Mouse (Mus musculus): Measurements from ENCODE around the gene Osmr.

The Osmr gene

DNA sequence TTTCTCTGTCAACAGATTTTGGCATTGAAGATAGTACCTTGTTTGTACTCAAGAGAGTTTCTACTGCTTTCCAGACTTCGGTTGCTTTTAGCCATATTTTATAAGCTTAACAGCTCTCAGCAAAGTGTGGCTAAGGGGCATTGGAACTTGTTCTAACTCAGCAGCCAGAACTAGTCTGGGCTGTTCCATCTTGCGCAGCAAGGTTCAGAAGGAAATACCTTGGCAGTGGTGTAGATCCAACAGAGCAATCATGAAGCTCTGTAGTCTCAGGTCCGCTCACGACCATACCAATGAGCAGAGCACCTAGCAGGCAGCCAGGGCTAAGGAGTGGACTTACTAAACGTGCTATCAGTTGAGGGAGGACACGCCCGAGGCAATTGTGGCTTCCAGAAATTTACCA, 15.0 kb downstream of the Osmr start:
- DNase-seq: peak; percentile 75

DNA sequence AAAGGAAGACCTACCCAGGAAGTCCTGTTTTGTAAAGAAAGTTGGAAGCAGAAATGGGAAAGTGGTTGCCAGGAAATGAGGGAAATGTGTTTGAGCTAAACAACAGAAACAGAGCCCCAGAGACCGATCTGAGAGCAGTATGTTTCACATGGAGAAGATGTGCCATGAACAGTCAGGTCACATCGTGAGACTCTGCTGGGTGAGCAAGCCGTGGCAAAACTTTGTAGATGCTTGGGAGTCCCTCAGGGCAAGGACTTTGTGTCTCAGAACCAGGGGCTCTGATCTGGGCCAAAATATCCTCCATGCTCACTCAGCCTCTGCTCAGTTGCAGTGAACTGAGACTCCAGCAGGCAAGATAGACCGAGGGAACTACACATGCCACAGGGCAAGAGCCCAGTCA, 15.9 kb downstream of the Osmr start:
- DNase-seq: peak; percentile 90

DNA sequence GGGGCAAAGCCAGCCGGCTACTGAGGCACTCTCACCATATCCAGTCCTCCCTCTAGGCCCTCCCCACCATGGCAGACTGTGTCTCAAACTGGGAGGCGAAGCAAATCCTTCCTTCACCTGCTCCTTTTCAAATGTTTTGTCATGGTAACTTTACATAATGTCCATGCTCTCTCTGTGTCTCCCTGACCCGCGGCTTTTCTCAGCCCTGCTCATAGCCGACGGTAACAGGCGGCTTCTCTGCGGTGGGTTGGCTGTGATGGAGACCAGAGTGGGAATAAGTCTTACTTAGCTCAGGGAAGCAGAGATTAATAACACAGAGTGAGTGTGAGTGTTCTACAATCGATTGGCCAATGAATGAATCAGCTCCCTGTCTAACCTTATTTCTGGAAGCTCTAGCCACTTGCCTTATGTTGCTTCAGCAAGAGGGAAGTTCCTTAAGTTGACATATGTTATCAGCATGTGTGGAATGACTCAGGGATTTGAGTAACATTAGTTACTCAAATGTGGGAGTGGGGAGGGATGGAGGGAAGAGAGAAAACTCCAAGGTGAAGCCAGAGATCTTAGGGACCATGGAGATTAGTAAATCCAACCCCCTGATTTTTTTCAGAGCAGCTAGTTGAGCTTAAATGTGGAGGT, 17.4 kb downstream of the Osmr start:
- peak; percentile 84 for DNase-seq

DNA sequence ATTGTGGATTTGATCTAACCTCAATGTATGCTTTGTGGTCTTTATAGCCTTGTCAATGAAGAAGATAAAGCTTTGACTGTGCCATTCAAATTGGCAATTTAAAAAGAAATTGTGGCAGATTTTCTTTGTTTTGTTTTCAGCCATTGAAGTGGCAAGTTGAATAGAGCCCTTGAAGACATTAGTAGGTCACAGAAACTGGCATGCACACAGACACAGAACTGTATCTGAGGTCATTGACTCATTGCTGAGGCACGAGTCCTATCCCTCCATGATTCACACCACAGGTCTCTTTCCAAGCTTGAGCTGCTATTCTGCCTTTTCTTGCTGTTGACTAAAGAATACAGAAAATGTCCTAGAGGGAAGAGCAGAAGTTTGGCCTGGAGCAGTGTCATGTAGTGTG, 24.9 kb downstream of the Osmr start:
- DNase-seq: peak; percentile 89

DNA sequence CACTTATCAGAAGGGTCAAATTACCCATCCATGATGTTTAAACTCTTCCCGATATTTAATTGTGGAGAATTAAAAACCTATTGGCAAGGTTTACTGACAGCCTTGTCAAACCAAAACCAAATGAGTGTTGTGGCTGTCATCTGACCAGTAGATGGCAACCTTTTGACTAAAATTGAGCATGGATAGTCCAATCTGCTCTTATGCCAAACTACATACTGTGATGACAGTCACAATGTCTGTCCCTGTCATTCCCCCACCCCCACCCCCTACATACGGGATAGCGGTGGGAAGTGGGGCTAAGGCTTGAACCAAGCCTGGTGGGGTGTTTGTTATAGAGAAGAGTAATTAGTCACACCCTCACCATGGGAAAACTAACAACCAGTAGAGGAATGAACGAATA, 34.6 kb downstream of the Osmr start:
- DNase-seq: peak; percentile 80

DNA sequence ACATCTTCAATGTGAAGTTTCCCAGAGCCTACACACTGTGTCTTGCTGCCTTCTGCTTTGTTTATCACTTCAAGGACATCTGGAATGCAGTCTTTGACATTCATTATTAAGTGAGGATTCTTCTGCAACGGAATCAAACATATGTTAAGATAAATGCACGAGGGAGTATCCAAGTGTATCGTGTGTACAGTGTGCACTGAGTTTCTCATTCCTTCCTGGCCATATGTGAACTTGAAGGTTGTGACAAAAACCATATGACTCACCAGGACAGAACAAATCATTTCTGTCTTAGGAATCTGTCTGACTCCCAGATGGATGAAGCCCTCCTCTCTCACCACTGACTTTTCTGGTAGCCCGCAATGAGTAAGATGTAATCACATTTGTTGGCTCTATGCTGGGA, 59.0 kb downstream of the Osmr start:
- peak; percentile 30 for DNase-seq

DNA sequence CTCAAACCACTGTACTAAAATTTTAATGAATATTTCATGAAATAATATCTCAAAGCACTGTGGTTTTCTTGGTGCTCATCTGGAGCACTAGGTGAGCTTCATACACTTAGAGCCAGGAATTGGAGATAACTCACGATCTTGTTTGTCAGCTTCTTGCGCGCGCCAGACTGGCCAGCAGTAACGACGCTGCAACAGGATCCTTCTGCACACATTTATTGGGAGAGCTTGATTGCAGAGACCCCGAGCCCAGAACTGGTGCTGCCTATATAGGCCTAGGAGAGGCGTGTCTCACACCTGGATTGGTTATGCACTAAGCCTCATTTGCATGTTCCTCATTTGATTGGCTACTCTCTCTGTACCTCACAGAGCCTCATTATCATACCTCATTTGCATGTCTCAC, 73.6 kb downstream of the Osmr start:
- peak; percentile 76 for DNase-seq

DNA sequence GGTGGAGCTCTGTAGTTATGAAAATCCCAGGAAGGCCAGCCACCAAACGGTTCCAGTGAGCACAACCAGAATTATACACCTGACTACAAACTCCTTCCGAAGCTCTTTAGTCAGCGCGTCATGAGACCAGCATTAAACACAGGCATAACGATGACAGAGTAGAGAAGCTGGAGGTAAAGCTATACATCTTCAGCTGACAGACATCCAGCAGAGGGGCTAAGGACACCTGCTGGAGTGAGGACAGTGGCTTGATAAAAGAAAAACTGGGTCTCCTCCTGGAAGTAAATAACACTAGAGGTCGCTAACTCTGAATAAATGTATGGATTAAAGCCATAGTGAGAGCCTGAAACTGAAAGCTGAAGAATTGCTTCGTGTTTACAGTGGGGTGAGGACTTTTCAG, 81.9 kb downstream of the Osmr start:
- peak; percentile 73 for DNase-seq

DNA sequence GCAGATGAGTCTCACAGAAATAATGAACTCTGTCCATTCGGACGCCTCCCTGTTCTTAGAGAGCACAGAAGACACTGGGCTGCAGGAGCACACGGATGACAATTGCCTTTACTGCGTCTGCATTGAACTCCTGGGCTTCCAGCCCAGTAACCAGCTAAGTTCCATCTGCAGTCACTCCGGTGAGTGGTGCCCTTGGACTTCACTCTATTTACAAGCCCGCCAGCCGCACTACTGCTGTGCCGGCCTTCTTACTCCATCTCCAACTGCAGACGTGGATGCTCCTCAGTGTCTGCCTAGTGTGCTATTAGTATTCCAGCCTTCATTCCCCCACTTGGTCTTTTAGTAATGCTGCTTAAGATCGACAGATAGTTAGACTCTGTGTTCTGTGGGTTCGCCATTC, 83.1 kb downstream of the Osmr start:
- DNase-seq: peak; percentile 30

DNA sequence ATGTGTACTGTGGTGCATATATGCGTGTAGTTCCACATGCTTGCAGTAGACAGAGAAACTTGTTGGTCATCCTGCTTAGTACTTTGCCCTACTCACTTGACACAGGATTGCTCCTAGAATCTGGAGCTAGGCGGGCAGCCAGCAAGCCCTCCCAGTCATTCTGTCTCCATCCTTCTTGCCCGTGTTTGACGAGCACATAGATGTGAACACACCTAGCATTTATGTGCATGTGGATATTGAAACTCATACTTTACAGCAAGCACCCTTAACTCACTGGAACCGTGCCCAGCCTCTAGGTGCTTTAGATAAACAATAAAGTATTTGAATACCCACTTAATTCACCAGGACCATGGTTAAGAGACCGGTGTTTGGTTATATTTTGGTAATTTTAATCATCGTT, 84.8 kb downstream of the Osmr start:
- peak; percentile 66 for DNase-seq

DNA sequence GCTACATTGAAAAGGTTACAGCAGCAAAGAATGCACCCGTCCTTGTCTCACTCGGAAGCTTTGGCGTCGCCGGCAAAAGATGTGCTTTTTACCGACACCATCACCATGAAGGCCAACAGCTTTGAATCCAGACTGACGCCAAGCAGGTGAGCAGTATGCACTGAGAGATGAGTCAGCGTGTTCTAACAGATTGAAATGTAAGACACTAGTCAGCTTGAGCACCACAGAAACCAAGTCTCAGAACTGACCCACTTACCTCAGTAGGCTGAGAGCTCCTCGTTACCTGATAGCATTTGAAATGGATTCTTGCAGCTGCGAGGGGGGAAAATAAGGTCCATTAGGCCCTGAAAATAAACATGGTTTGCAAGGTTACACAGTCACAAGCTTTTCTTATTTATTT, 87.5 kb downstream of the Osmr start:
- DNase-seq: peak; percentile 64

DNA sequence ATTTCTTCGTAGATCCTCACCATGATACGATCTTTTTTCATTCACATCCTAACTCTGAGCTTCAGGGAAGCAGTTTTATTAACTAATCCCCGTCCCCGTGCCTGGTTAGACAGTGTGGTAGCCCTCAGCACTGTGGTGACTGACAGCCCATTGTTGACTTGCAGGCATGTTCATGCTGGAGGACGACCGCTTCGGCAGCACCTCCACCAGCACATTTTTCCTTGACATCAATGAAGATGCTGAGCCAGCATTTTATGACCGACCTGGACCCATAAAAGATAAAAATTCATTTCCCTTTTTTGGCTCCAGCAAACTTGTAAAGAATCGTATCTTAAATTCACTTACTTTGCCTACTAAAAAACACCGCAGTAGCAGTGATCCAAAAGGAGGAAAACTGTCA, 88.6 kb downstream of the Osmr start:
- peak; percentile 65 for DNase-seq

DNA sequence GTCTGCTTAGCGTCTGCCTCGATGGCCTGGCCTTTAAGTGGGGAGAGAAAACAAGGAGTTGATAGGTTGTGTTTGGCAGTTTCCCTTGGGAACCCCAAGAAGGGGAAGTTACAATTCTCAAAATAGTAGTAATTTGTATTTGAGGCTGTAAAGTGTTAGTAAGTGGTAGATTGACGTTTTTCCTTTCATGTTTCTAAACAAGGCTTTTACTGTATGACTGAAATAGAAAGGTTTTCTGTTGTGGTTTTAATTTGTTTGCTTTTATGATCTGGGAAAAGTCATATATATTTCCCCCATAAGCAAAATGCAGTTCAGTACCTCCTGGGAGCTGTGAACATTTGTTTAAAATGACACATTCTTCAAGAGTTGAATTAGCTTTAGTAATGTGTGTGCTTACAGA, 102.5 kb downstream of the Osmr start:
- DNase-seq: no peak

Data from heart, adult 11 months (tissue).